Mouse (Mus musculus): ENCODE results near the gene Sept6.

DNA sequence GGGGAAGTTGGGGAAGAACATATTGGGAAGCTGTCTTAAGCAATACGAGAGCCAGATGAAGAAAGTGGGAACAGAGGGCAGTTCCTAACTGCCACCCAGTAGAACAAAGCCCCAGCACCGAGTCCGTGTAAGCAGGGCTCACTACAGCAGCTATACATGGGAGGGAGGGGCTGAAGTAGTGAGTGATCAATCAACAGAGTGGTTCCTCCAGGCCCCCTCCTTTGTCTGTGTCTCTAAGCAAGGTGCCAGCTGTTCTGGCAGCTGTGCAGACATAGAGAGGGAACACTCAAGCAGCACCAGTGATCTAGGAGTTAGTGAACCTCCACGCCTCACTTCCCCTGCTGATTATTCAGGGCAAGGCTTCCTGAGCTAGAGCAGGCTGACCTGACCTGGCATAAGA, 61.9 kb downstream of the Sept6 start:
- TF ChIP-seq ZNF384 (IDR thresholded peaks at IDR 0.05; ENCODE audit: low read depth, low read length) = no peak
- TF ChIP-seq ZMIZ1 (IDR thresholded peaks at IDR 0.05; ENCODE audit: low read depth, low read length) = no peak

Measured in CH12.LX (cell line).